Mouse (Mus musculus) intestine, postnatal 0 days (tissue): Measurements from ENCODE around the gene Cdh24. TPM values are rescaled to one million over a fixed set of nuclear protein-coding genes. Genes with fewer than 3 reads are reported as not detected.

Source experiments
- ATAC-seq: fragments of 200-750 bp; cut with Nextera tagmentation; 2 replicates; pipeline ENCODE4 v1.8.0; 2017; ENCODE audit warnings: mild to moderate bottlenecking, moderate TSS enrichment, moderate library complexity
- H3K27ac ChIP-seq: fragments of 300-500 bp; sonication (generic); 2 replicates; pipeline ENCODE4 v1.5.1; 2014; ENCODE audit warnings: mild to moderate bottlenecking, low read depth, low read length, moderate library complexity
- H3K27me3 ChIP-seq: fragments of 300-500 bp; sonication (generic); replicated peaks from 2 replicates; pipeline ENCODE4 v1.6.1; 2014; ENCODE audit warnings: low read length, mixed read lengths; ENCODE audit not compliant: control insufficient read depth, insufficient read depth
- H3K36me3 ChIP-seq: fragments of 300-500 bp; sonication (generic); 2 replicates; pipeline ENCODE4 v1.6.1; 2014; ENCODE audit warnings: mild to moderate bottlenecking, moderate library complexity; ENCODE audit not compliant: control insufficient read depth, insufficient read depth
- H3K4me1 ChIP-seq: fragments of 300-500 bp; sonication (generic); replicated peaks from 2 replicates; pipeline ENCODE4 v1.6.1; 2014; ENCODE audit warnings: antibody characterized with exemption, low read length, mixed read lengths; ENCODE audit not compliant: control insufficient read depth, insufficient read depth
- H3K4me2 ChIP-seq: fragments of 300-500 bp; sonication (generic); replicated peaks from 2 replicates; pipeline ENCODE4 v1.6.1; 2014; ENCODE audit warnings: low read depth, mild to moderate bottlenecking, moderate library complexity
- H3K4me3 ChIP-seq: fragments of 300-500 bp; sonication (generic); 2 replicates; pipeline ENCODE4 v1.5.1; 2014; ENCODE audit warnings: low read depth, low read length
- H3K9ac ChIP-seq: fragments of 300-500 bp; sonication (generic); 2 replicates; pipeline ENCODE4 v1.6.1; 2014; ENCODE audit warnings: mild to moderate bottlenecking, low read depth, low read length
- H3K9me3 ChIP-seq: fragments of 300-500 bp; sonication (generic); 2 replicates; pipeline ENCODE4 v1.6.1; 2016; ENCODE audit warnings: mixed run types; ENCODE audit not compliant: control insufficient read depth
- CTCF ChIP-seq: sonication (generic); IDR thresholded peaks from 2 replicates; pipeline ENCODE4 v1.5.1; 2016; ENCODE audit warnings: low read depth, mild to moderate bottlenecking, control low read depth, antibody characterized with exemption, moderate library complexity
- WGBS: fragments of 180-500 bp; shearing (Covaris S2); extraction: QIAGEN DNeasy Blood & Tissue Kit; methylation state at CpG from one replicate; pipeline ENCODE4 v1.1.7; 2014; 5-methylcytosine and 5-hydroxymethylcytosine counted together
- polyA plus RNA-seq: library from polyadenylated mRNA; unstranded; fragments of >200 nt; fragmentation: Nextera tagmentation; extraction: Ambion mirVana; gene quantifications from 2 replicates; pipeline ENCODE4 v1.2.1, GENCODE M21; 2015

Gene Cdh24
- polyA plus RNA-seq, 1 experiment from 2014 or later = 0.63 TPM

GRCm38 (mm10) chr14:54678657-54679304, 37.6 kb upstream of the Cdh24 start:
- WGBS = 67% methylated on average over 16 of the region's 16 CpGs
- peaks cover 66% of the 10 kb centered on the region for H3K36me3 ChIP-seq
- no peak overlapping the region for H3K27ac ChIP-seq

GRCm38 (mm10) chr14:54676290-54676689, 35.1 kb upstream of the Cdh24 start:
- 90% methylated on average over 5 of the region's 5 CpGs for WGBS
- no peak overlapping the region for H3K4me3 ChIP-seq
- no peaks in the 10 kb centered on the region for H3K27me3 ChIP-seq
- H3K9ac ChIP-seq = no peak overlapping the region
- TF ChIP-seq CTCF = no peak
- ATAC-seq = no peak
- H3K27ac ChIP-seq = no peak overlapping the region
- peaks cover 59% of the 10 kb centered on the region for H3K36me3 ChIP-seq
- no peaks in the 10 kb centered on the region for H3K4me1 ChIP-seq
- no peak overlapping the region for H3K4me2 ChIP-seq
- H3K9me3 ChIP-seq = no peaks in the 10 kb centered on the region

More at GRCm38 (mm10) chr14:54678657-54679304, 37.6 kb upstream of the Cdh24 start:
- H3K9me3 ChIP-seq = no peaks in the 10 kb centered on the region
- TF ChIP-seq CTCF = no peak
- H3K4me3 ChIP-seq = no peak overlapping the region
- H3K27me3 ChIP-seq = no peaks in the 10 kb centered on the region
- no peak for ATAC-seq
- no peaks in the 10 kb centered on the region for H3K4me1 ChIP-seq
- no peak overlapping the region for H3K4me2 ChIP-seq
- no peak overlapping the region for H3K9ac ChIP-seq

- 66% methylated on average over 2 of the region's 2 CpGs for WGBS
- Histone ChIP-seq H3K4me3 (no peak overlapping the region), H3K4me1 (no peaks in the 10 kb centered on the region), H3K27ac (no peak overlapping the region), H3K9me3 (no peaks in the 10 kb centered on the region), H3K36me3 (peaks cover 60% of the 10 kb centered on the region), H3K4me2 (no peak overlapping the region), H3K9ac (no peak overlapping the region), H3K27me3 (no peaks in the 10 kb centered on the region)
- no peak for ATAC-seq
- no peak for TF ChIP-seq CTCF
These were observed 33.2 kb upstream of the Cdh24 start for GRCm38 (mm10) chr14:54674317-54674716.

GRCm38 (mm10) chr14:54669381-54669780, 28.2 kb upstream of the Cdh24 start:
- Histone ChIP-seq H3K27me3 (no peaks in the 10 kb centered on the region), H3K4me2 (no peak overlapping the region), H3K4me3 (no peak overlapping the region), H3K27ac (no peak overlapping the region), H3K9ac (no peak overlapping the region), H3K4me1 (no peaks in the 10 kb centered on the region), H3K9me3 (no peaks in the 10 kb centered on the region), H3K36me3 (peaks cover 53% of the 10 kb centered on the region)
- peak; percentile 76 for TF ChIP-seq CTCF
- ATAC-seq = no peak
- 67% methylated on average over 4 of the region's 4 CpGs for WGBS

- H3K4me2 ChIP-seq = no peak overlapping the region
- H3K27me3 ChIP-seq = no peaks in the 10 kb centered on the region
- peak overlapping the region; percentile 7; the same call in 1 of the 2 replicates for H3K27ac ChIP-seq
- H3K9ac ChIP-seq = no peak overlapping the region
- H3K9me3 ChIP-seq = no peaks in the 10 kb centered on the region
- no peaks in the 10 kb centered on the region for H3K4me1 ChIP-seq
- ATAC-seq = no peak
- no peak overlapping the region for H3K4me3 ChIP-seq
- peaks cover 79% of the 10 kb centered on the region for H3K36me3 ChIP-seq
- no peak for TF ChIP-seq CTCF
- WGBS = 93% methylated on average over 10 of the region's 10 CpGs
These were observed 23.5 kb upstream of the Cdh24 start for GRCm38 (mm10) chr14:54664477-54665222.

GRCm38 (mm10) chr14:54660009-54660408, 18.8 kb upstream of the Cdh24 start:
- 0 out of 2 replicates have a peak, but pooled peaks have one; percentile 2 for TF ChIP-seq CTCF
- no peaks in the 10 kb centered on the region for H3K27me3 ChIP-seq
- H3K4me2 ChIP-seq = no peak overlapping the region
- no peak for ATAC-seq
- no peak overlapping the region for H3K27ac ChIP-seq
- no peaks in the 10 kb centered on the region for H3K4me1 ChIP-seq
- H3K4me3 ChIP-seq = no peak overlapping the region
- no peaks in the 10 kb centered on the region for H3K9me3 ChIP-seq
- 78% methylated on average over 2 of the region's 2 CpGs for WGBS
- H3K36me3 ChIP-seq = peaks cover 96% of the 10 kb centered on the region
- no peak overlapping the region for H3K9ac ChIP-seq
